Mouse (Mus musculus) limb, embryonic 10.5 days (tissue): ENCODE measurements around the gene Ptpn11. TPM values are rescaled to one million over a fixed set of nuclear protein-coding genes. Genes with fewer than 3 reads are reported as not detected.

ENCODE experiments used
- DNase-seq: peaks from one replicate; pipeline ENCODE4 v3.0.0-alpha.2; 2017; ENCODE audit warnings: low spot score
- H3K27ac ChIP-seq: fragments of 300-500 bp; sonication (generic); 2 replicates; pipeline ENCODE4 v1.5.1; 2016; ENCODE audit warnings: mild to moderate bottlenecking
- H3K27me3 ChIP-seq: fragments of 300-500 bp; sonication (generic); 2 replicates; pipeline ENCODE4 v1.6.1; 2016; ENCODE audit warnings: low read depth, mild to moderate bottlenecking; ENCODE audit not compliant: poor library complexity, severe bottlenecking
- H3K36me3 ChIP-seq: fragments of 300-500 bp; sonication (generic); 2 replicates; pipeline ENCODE4 v1.6.1; 2016; ENCODE audit warnings: mild to moderate bottlenecking, moderate library complexity
- H3K4me1 ChIP-seq: fragments of 300-500 bp; sonication (generic); 2 replicates; pipeline ENCODE4 v1.6.1; 2016
- H3K4me3 ChIP-seq: fragments of 300-500 bp; sonication (generic); 2 replicates; pipeline ENCODE4 v1.5.1; 2016; ENCODE audit warnings: mild to moderate bottlenecking, moderate library complexity
- H3K9me3 ChIP-seq: fragments of 300-500 bp; sonication (generic); replicated peaks from 2 replicates; pipeline ENCODE4 v1.6.1; 2016; ENCODE audit warnings: mild to moderate bottlenecking
- WGBS: fragments of 180-500 bp; shearing (Covaris S2); methylation state at CpG from one replicate; pipeline ENCODE4 v1.1.7; 2016; 5-methylcytosine and 5-hydroxymethylcytosine counted together
- polyA plus RNA-seq: library from polyadenylated mRNA; unstranded; fragments of >200 nt; fragmentation: Nextera tagmentation; extraction: Ambion mirVana; gene quantifications from 2 replicates; pipeline ENCODE4 v1.2.1, GENCODE M21; 2016

Gene Ptpn11
- polyA plus RNA-seq, 1 experiment from 2014 or later: 24.9 TPM

DNA sequence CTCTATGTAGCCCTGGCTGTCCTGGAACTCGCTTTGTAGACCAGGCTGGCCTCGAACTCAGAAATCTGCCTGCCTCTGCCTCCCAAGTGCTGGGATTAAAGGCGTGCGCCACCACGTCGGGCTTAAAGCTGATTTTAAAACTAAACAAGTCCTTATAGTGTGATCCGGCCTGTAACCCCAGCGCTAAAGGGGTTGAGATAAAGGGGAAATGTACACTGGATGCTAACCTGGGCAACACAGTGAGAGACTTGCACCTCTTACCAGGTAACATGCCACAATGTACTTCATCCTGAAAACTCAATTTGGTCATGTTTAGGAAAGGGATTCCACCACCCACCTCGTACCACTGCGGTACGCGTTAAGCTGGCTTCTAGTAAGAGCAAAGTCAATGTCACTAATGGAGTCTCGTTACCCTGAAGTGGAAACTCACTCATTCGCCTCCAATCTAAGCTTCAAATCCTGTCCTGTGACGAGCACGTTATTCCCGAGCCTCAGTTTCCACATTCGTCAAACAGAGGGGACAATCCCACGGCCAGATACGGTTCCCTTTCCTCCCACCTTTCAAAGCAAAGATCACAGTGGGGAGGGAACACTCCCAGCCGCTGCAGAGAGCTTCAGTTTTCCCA lies 874 bp downstream of the Ptpn11 start:
- H3K36me3 ChIP-seq: peaks cover 11% of the 10 kb centered on the region; the same call in 1 of the 2 replicates
- no peak for DNase-seq
- H3K27me3 ChIP-seq: no peaks in the 10 kb centered on the region
- H3K27ac ChIP-seq: peak overlapping the region; percentile 94
- H3K4me1 ChIP-seq: peaks cover 34% of the 10 kb centered on the region
- peak overlapping the region; percentile 93 for H3K4me3 ChIP-seq
- WGBS: 32% methylated on average over 21 of the region's 21 CpGs
- H3K9me3 ChIP-seq: no peaks in the 10 kb centered on the region

DNA sequence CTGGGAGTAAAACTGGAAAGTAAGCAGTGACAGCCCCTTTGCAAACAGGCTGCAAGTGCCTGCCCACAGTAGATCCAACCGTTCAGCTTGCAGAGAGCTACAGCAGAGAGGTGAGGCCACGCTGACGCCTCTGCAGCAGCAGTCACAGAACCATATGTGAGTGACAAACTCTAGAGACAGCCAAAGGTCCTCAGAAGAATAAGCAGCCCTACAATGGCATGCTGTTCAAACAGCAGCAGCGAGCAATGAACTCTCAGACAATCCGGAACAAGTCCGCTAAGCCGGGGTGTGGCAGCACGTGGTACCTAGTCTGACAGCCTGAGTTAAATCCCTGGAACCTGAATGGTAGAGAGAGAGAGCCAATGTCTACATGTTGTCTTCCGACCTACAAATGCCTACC lies 2.0 kb downstream of the Ptpn11 start:
- Histone ChIP-seq H3K9me3 (no peaks in the 10 kb centered on the region), H3K4me1 (peaks cover 46% of the 10 kb centered on the region), H3K4me3 (no peak overlapping the region), H3K36me3 (peaks cover 11% of the 10 kb centered on the region; the same call in 1 of the 2 replicates), H3K27ac (no peak overlapping the region), H3K27me3 (no peaks in the 10 kb centered on the region)
- WGBS: 84% methylated on average over 9 of the region's 9 CpGs
- no peak for DNase-seq

DNA sequence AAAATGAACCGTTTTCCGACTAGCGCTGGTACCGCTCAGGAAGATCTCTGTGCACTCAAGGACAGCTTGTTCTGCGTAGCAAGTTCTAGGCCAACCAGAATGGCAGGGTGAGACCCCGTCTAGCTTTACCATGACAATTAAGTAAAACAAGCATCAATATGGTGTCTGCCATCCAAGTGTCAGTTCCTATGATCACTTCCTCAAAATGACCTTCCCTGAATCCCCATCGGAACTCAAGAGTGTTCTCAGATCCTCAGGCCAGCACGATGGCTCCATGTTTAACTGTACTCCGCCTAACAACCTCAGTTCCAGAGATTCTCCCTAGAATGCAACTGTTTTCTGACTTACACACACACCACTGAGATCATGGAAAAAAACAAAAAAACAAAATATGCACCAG lies 2.9 kb downstream of the Ptpn11 start:
- no peak overlapping the region for H3K4me3 ChIP-seq
- 95% methylated on average over 9 of the region's 9 CpGs for WGBS
- no peak overlapping the region for H3K27ac ChIP-seq
- H3K4me1 ChIP-seq: peaks cover 53% of the 10 kb centered on the region
- H3K36me3 ChIP-seq: peaks cover 11% of the 10 kb centered on the region; the same call in 1 of the 2 replicates
- no peak for DNase-seq
- H3K27me3 ChIP-seq: no peaks in the 10 kb centered on the region
- H3K9me3 ChIP-seq: no peaks in the 10 kb centered on the region

DNA sequence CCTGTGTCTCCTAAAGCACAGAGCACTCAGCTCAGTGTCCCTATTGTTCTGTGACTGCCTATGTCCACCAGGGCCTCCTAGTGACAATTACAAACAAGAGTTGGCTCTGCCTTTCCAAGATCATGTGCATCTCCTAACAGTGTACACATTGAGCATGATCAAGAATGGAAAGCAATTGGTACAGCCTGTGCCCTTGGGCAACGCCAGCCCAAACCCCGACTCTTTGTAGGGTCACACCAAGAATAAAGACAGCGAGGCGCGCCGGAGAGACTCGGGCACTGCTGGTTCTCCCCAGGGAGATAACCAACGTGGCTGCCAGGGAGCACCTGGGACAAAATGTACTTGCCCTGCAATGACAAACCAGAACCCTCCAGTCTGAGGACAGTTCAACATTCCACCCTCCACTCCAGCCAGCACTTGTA lies 3.6 kb downstream of the Ptpn11 start:
- no peaks in the 10 kb centered on the region for H3K27me3 ChIP-seq
- DNase-seq: no peak
- H3K9me3 ChIP-seq: no peaks in the 10 kb centered on the region
- H3K4me3 ChIP-seq: no peak overlapping the region
- no peak overlapping the region for H3K27ac ChIP-seq
- peaks cover 53% of the 10 kb centered on the region for H3K4me1 ChIP-seq
- peaks cover 11% of the 10 kb centered on the region; the same call in 1 of the 2 replicates for H3K36me3 ChIP-seq
- 92% methylated on average over 8 of the region's 8 CpGs for WGBS

DNA sequence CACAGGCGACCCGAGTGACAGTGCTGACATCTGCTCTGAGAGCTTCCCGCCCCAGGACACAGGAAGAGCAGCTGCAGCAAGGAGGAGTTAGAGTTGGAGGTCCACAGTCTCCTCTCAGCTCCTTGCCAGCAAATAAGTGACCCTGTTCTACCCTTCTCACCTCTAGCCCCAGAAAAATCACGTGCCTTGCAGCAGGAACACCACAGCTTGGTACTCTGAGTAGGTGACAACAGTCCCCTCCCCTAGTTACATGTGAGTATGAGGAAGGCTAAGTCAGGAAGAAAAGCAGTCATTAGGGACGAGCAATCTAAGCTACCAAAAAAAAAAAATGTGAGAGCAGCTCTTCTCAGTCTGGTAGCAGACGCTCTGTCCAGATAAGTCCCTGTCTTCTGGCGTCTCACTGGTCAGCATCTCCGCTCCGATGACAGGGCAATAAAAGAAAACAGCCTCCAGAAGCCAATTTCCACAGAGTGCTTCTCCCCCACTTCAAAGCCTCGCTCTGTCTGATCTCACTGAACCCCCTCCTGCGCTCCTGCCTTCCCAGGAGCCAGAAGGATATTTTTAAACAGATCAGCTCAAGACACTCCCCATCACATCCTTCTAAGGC lies 6.1 kb downstream of the Ptpn11 start:
- Histone ChIP-seq H3K4me3 (no peak overlapping the region), H3K36me3 (peaks cover 13% of the 10 kb centered on the region; the same call in 1 of the 2 replicates), H3K27me3 (no peaks in the 10 kb centered on the region), H3K4me1 (peaks cover 48% of the 10 kb centered on the region), H3K27ac (no peak overlapping the region), H3K9me3 (no peaks in the 10 kb centered on the region)
- DNase-seq: no peak
- WGBS: 13% methylated on average over 11 of the region's 11 CpGs

DNA sequence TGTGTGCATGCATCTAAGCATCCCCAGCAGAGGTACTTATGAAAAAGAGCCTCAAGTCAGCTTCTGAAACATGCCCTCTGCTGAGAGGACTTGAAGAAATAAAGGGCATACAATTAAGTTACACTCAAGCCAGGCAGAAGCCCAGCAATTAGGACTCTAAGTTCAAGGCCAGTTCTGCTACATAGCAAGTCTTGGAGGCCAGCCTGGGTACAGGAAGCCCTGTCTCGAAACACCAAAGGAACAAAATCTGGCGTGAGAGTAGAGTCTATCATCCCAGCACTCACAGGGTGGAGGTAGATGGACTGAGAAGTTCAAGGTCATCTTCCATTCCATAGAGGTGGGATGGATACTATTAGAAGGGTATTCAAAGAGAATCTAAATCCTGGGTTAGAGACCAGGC lies 6.8 kb downstream of the Ptpn11 start:
- Histone ChIP-seq H3K4me1 (peaks cover 48% of the 10 kb centered on the region), H3K27me3 (no peaks in the 10 kb centered on the region), H3K36me3 (peaks cover 15% of the 10 kb centered on the region; the same call in 1 of the 2 replicates), H3K27ac (no peak overlapping the region), H3K4me3 (no peak overlapping the region), H3K9me3 (no peaks in the 10 kb centered on the region)
- no peak for DNase-seq
- 62% methylated on average over 2 of the region's 2 CpGs for WGBS

DNA sequence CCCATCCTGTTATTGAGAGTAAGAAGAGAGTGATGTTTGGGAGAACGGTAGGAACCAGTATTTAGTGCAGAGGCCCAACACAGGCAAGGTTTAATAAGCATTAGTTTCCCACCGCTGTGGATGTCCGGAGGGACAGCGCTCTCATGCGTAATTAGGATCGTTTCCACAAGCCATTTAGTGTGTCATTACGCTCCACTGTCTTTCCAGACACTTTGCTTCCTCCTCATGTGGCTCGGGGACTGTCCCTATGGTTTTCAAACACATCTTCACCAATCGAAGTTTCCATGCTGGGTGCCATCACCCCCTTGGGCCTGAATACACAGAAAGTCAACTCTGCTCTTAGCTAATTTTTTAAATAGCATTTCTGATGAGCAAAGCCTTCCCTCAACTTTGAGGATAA lies 7.9 kb downstream of the Ptpn11 start:
- Histone ChIP-seq H3K9me3 (no peaks in the 10 kb centered on the region), H3K4me1 (peaks cover 43% of the 10 kb centered on the region), H3K36me3 (peaks cover 9% of the 10 kb centered on the region; the same call in 1 of the 2 replicates), H3K27me3 (no peaks in the 10 kb centered on the region), H3K4me3 (no peak overlapping the region), H3K27ac (no peak overlapping the region)
- WGBS: 66% methylated on average over 9 of the region's 9 CpGs
- DNase-seq: no peak

DNA sequence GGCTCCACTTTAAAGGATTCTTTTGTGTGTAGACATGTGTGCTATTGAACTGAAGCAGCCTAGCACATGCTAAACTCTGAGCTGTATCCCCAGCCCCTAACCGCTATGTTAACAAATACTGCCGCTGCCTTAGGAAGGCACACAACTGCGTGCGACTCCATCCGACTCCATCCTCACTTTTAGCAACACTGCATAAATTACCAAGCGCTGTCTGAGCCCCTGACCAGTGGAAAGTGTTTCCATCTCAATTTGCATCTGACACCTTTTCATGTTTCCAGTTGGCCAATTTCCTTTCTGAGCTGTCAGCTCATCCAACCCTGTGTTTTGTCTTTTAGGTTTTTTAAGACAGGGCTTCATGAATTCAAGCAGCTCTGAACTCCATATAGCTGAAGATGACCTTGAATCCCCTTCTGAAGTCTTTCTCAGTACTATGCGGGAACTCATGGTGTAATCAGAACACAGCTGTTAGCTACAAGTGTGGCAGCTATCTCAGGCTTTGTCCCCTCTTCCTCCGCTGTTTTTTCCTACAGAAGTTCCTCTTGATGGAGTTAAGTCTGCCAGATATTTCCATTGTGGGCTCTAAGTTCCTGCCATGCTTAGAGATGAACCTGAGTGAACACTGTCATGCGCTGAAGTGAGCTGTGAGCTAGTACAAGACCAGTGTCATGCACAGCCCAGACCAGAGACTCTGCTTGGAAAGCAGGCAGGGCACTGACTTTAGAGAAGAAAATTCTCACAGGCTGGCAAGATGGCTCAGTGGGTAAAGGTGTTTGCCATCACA lies 11.9 kb downstream of the Ptpn11 start:
- 75% methylated on average over 9 of the region's 9 CpGs for WGBS
- peaks cover 21% of the 10 kb centered on the region for H3K36me3 ChIP-seq
- peaks cover 9% of the 10 kb centered on the region for H3K4me1 ChIP-seq
- no peaks in the 10 kb centered on the region for H3K27me3 ChIP-seq
- no peaks in the 10 kb centered on the region for H3K9me3 ChIP-seq
- no peak overlapping the region for H3K4me3 ChIP-seq
- no peak for DNase-seq
- H3K27ac ChIP-seq: no peak overlapping the region

DNA sequence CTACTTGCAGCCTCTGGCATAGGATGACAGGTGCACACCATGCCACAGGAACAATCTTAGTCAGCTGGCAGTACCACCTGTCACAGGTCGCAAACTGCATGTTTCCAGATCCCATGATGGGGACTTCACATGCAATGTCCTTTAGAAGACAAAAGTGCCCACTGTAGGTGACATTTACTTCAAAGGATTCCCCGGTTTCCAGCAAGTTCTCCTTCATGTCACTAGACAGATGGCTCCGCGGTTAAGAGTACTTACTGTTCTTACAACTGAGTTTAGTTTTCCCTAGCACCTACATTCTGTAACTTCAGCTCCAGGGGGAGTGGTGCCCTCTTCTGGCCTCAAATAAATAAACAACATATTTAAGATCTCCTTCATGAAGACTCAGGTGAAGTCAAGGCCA lies 18.4 kb downstream of the Ptpn11 start:
- no peak for DNase-seq
- H3K27ac ChIP-seq: no peak overlapping the region

DNA sequence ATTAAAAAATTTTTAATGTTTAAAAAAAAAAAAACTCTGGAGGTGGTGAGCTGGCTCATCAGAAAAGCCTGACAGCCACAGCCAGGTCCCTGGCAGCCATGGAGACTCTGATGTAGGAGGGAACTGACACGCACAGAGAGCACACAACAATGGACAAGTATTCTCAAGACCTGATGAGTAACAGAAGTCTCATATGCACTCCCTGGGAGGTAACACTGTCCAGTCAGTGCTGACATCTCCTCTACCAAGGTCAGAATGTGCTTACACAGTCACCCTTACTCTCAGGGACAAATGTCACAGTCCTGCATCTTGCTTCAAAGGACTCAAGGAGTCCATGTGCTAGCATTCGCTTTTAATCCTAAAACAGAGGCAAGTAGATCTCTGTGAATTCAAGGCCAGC lies 21.6 kb downstream of the Ptpn11 start:
- peaks cover 77% of the 10 kb centered on the region for H3K36me3 ChIP-seq
- H3K27me3 ChIP-seq: no peaks in the 10 kb centered on the region
- H3K9me3 ChIP-seq: no peaks in the 10 kb centered on the region
- H3K4me3 ChIP-seq: no peak overlapping the region
- 96% methylated on average over 2 of the region's 2 CpGs for WGBS
- no peak for DNase-seq
- H3K27ac ChIP-seq: no peak overlapping the region
- H3K4me1 ChIP-seq: no peaks in the 10 kb centered on the region

More for the DNA sequence above, 18.4 kb downstream of the Ptpn11 start:
- H3K36me3 ChIP-seq: peaks cover 58% of the 10 kb centered on the region
- H3K9me3 ChIP-seq: no peaks in the 10 kb centered on the region
- no peak overlapping the region for H3K4me3 ChIP-seq
- no peaks in the 10 kb centered on the region for H3K27me3 ChIP-seq
- 92% methylated on average over 4 of the region's 4 CpGs for WGBS
- H3K4me1 ChIP-seq: no peaks in the 10 kb centered on the region

DNA sequence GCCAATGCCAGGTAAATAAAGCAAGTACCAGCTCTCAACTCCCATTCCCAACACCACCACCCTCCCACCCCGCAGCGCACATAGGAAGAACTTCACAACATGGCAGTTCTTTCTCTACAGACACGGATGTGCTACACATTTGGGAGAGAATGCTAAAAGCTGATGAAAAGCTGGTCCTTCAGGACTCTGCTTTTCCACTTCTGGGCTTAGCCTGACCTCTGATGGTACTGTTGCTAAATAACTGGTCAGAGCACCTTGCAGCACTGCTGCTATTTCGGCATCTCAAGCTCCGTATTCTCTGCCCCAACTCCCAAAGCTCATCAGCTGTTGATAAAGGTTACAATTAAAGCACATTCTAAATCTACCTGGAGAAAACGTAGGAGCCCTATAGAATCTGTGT lies 24.3 kb downstream of the Ptpn11 start:
- Histone ChIP-seq H3K4me1 (no peaks in the 10 kb centered on the region), H3K4me3 (no peak overlapping the region), H3K27ac (no peak overlapping the region), H3K27me3 (no peaks in the 10 kb centered on the region), H3K36me3 (peaks cover 91% of the 10 kb centered on the region), H3K9me3 (no peaks in the 10 kb centered on the region)
- 93% methylated on average over 6 of the region's 6 CpGs for WGBS
- no peak for DNase-seq

DNA sequence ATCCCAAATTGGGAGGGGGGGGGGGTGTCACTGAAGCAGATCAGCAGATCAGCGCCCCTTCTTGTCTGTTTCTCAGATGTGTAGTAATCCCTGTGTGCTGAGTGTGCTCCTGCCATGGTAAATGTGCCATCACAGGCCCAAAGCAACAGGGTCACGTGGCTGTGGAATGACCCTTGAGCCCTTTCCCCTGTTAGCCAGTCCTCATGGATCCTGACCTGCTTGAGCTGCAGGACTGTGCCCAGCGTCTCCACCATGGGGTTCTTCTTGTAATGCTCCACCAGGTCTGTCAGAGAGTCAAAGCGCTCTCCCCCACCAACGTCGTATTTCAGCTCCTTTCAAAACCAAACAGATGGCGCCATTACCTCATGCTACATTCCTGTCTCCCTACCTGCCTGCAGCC lies 28.3 kb downstream of the Ptpn11 start:
- no peaks in the 10 kb centered on the region for H3K4me1 ChIP-seq
- WGBS: 89% methylated on average over 7 of the region's 7 CpGs
- peaks cover 100% of the 10 kb centered on the region for H3K36me3 ChIP-seq
- H3K9me3 ChIP-seq: no peaks in the 10 kb centered on the region
- H3K27ac ChIP-seq: no peak overlapping the region
- H3K4me3 ChIP-seq: no peak overlapping the region
- no peak for DNase-seq
- H3K27me3 ChIP-seq: no peaks in the 10 kb centered on the region

DNA sequence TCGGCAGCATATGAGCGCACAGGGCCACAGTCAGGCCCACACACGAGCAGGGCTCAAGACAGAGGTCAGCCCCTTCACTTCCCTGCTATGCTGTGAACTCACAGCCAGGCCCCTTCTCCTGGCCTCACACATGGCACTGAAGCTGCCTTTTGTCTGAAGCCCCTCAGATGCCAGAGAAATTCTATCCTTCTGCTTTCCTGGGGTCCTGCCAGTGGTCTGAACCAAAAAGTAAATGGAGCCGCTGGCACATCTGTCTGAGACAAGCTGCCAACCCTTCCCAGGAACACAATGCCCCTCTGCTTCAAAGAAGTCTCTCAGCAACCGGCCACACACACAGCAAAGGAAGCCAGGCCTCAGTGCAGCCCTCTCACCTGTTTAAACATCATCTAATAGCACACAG lies 28.9 kb downstream of the Ptpn11 start:
- Histone ChIP-seq H3K9me3 (no peaks in the 10 kb centered on the region), H3K36me3 (peaks cover 100% of the 10 kb centered on the region), H3K27me3 (no peaks in the 10 kb centered on the region), H3K27ac (no peak overlapping the region), H3K4me1 (no peaks in the 10 kb centered on the region), H3K4me3 (no peak overlapping the region)
- no peak for DNase-seq
- 91% methylated on average over 5 of the region's 5 CpGs for WGBS
